Comparison of ENCODE assay signal across 14 mouse cellular contexts in genomic region chr6:83433546-83433945, GRCm38 (mm10). TPM values are rescaled to one million over a fixed set of nuclear protein-coding genes. Genes with fewer than 3 reads are reported as not detected.
A peak's percentile ranks its signal among the peaks of the same experiment; 100 is the strongest.
DNase-seq lines count a peak whose midpoint lies in the region; ATAC-seq lines count a peak whose summit lies in the region.
"Had no signal": no experiment of that assay in that cellular context is flagged by ENCODE, and none has a peak within 500 bp of the region (broad histone marks: within the 10 kb centered on the region; RNA-seq: fewer than 3 reads in every experiment).

No protein-coding gene starts in this region.

- no peak overlapping the region for H3K9ac ChIP-seq in limb, embryonic 12.5 days (replicated peaks)
- H3K9ac ChIP-seq: forebrain, embryonic 13.5 days; hindbrain, embryonic 15.5 days; liver, embryonic 13.5 days had no signal

- intact Hi-C loops in heart, postnatal 36 days (cut with DNase I) = no loop called here

- no peak for ATAC-seq in limb, embryonic 12.5 days (ENCODE audit: insufficient number of reproducible peaks, insufficient read depth, low FRiP score, low TSS enrichment, low read depth)
- ATAC-seq: forebrain, embryonic 13.5 days had no signal

- H3K4me3 ChIP-seq in heart, embryonic 10.5 days = no peak overlapping the region
- no peak overlapping the region for H3K4me3 ChIP-seq in limb, embryonic 12.5 days (replicated peaks)
- no peak overlapping the region for H3K4me3 ChIP-seq in limb, embryonic 10.5 days
- no peak overlapping the region for H3K4me3 ChIP-seq in brown adipose tissue, adult 24 weeks (ENCODE audit: insufficient read depth, low read depth, low read length)
- H3K4me3 ChIP-seq: forebrain, embryonic 13.5 days; hindbrain, embryonic 15.5 days; liver, embryonic 13.5 days had no signal

- H3K36me3 ChIP-seq in heart, embryonic 10.5 days = peaks cover 36% of the 10 kb centered on the region
- peaks cover 78% of the 10 kb centered on the region for H3K36me3 ChIP-seq in limb, embryonic 12.5 days
- peaks cover 83% of the 10 kb centered on the region for H3K36me3 ChIP-seq in limb, embryonic 10.5 days
- H3K36me3 ChIP-seq: hindbrain, embryonic 15.5 days had no signal

- WGBS in heart, embryonic 10.5 days = 78% methylated on average over 4 of the region's 4 CpGs
- 82% methylated on average over 4 of the region's 4 CpGs for WGBS in limb, embryonic 12.5 days
- 87% methylated on average over 4 of the region's 4 CpGs for WGBS in limb, embryonic 10.5 days

- DNase-seq in heart, embryonic 10.5 days (ENCODE audit: low spot score) = no peak
- no peak for DNase-seq in heart, postnatal 36 days
- no peak for DNase-seq in limb, embryonic 10.5 days (ENCODE audit: low spot score)
- DNase-seq in kidney, postnatal 25 days = peak; percentile 53 to 63
- no peak for DNase-seq in left cerebral cortex, adult 11 months (ENCODE audit: low spot score)
- DNase-seq in embryo, embryonic 11 days = no peak
- DNase-seq: B cell, adult 2 months; cerebellum, adult 9-11 months; liver, embryonic 13.5 days; thymus, adult 18-20 months had no signal

- no peaks in the 10 kb centered on the region for H3K9me3 ChIP-seq in heart, embryonic 10.5 days
- H3K9me3 ChIP-seq in limb, embryonic 12.5 days = no peaks in the 10 kb centered on the region
- H3K9me3 ChIP-seq in limb, embryonic 10.5 days (replicated peaks) = no peaks in the 10 kb centered on the region
- H3K9me3 ChIP-seq: forebrain, embryonic 13.5 days; hindbrain, embryonic 15.5 days; liver, embryonic 13.5 days had no signal

- peaks cover 44% of the 10 kb centered on the region for H3K4me1 ChIP-seq in heart, embryonic 10.5 days
- H3K4me1 ChIP-seq in limb, embryonic 12.5 days (replicated peaks) = peaks cover 32% of the 10 kb centered on the region
- H3K4me1 ChIP-seq in limb, embryonic 10.5 days = peaks cover 18% of the 10 kb centered on the region
- peaks cover 43% of the 10 kb centered on the region for H3K4me1 ChIP-seq in brown adipose tissue, adult 24 weeks (ENCODE audit: control insufficient read depth, insufficient read depth, insufficient read length, low read length)

- no peaks in the 10 kb centered on the region for H3K27me3 ChIP-seq in heart, embryonic 10.5 days (ENCODE audit: insufficient read depth, poor library complexity, severe bottlenecking)
- H3K27me3 ChIP-seq in limb, embryonic 12.5 days = no peaks in the 10 kb centered on the region
- no peaks in the 10 kb centered on the region for H3K27me3 ChIP-seq in limb, embryonic 10.5 days (ENCODE audit: low read depth, poor library complexity, severe bottlenecking)
- H3K27me3 ChIP-seq: forebrain, embryonic 13.5 days; hindbrain, embryonic 15.5 days; liver, embryonic 13.5 days had no signal

- no peak overlapping the region for H3K4me2 ChIP-seq in limb, embryonic 12.5 days
- H3K4me2 ChIP-seq: forebrain, embryonic 13.5 days; hindbrain, embryonic 15.5 days; liver, embryonic 13.5 days had no signal

- H3K27ac ChIP-seq in heart, embryonic 10.5 days = peak overlapping the region; percentile 29; the same call in 1 of the 2 replicates
- 0 out of 2 replicates have a peak overlapping the region, but pooled peaks have one; percentile 8 for H3K27ac ChIP-seq in limb, embryonic 12.5 days
- H3K27ac ChIP-seq in limb, embryonic 10.5 days = no peak overlapping the region
- peak overlapping the region; percentile 2; the same call in 1 of the 2 replicates for H3K27ac ChIP-seq in brown adipose tissue, adult 24 weeks (replicated peaks; ENCODE audit: low read depth, low read length)
- H3K27ac ChIP-seq: forebrain, embryonic 13.5 days; hindbrain, embryonic 15.5 days; liver, embryonic 13.5 days had no signal

RNA-seq across cellular contexts. Expression of gene Tet3, which starts 25.3 kb away (rescaled TPM):
- polyA plus RNA-seq in heart, embryonic 10.5 days (2016; fragmentation: Nextera tagmentation; extraction: Ambion mirVana) = 29.8 and 31.3 TPM in 2 replicates
- 10 to 100 TPM; 27.2 to 27.6 TPM for total RNA-seq in heart, postnatal 36 days (2021)
- polyA plus RNA-seq in limb, embryonic 12.5 days (2016; fragmentation: Nextera tagmentation; extraction: Ambion mirVana) = 36.0 and 38.6 TPM in 2 replicates
- polyA plus RNA-seq in limb, embryonic 10.5 days (2016; fragmentation: Nextera tagmentation; extraction: Ambion mirVana) = 40.1 and 42.7 TPM in 2 replicates
- 5.0 and 7.0 TPM in 2 replicates for polyA plus RNA-seq in brown adipose tissue, adult 24 weeks (2012; ENCODE audit: insufficient read depth, insufficient read length, missing spikeins)

Comparison
In these comparisons a context has a peak if more than half of its experiments do, and no peak if none do; other contexts are left out.
1. DNase-seq: peak in kidney, postnatal 25 days (2 of 2); none in heart, embryonic 10.5 days (single experiment), heart, postnatal 36 days (0 of 2), limb, embryonic 10.5 days (single experiment), left cerebral cortex, adult 11 months (single experiment) and embryo, embryonic 11 days (single experiment).